Mouse (Mus musculus) ES-E14 (cell line): ENCODE data around the gene Cdkn2c. TPM values are rescaled to one million over a fixed set of nuclear protein-coding genes. Genes with fewer than 3 reads are reported as not detected.

Experiments used
- DNase-seq: peaks from one replicate; pipeline ENCODE4 v3.0.0-alpha.2; 2013; ENCODE audit warnings: low read depth, low spot score
- H3K27ac ChIP-seq: 2 replicates; pipeline ENCODE4 v1.5.1; 2012; ENCODE audit warnings: low read depth, mild to moderate bottlenecking, low read length, moderate library complexity, mixed read lengths; ENCODE audit not compliant: poor library complexity, insufficient read depth, severe bottlenecking
- H3K36me3 ChIP-seq: 2 replicates; pipeline ENCODE4 v1.6.1; 2012; ENCODE audit warnings: mild to moderate bottlenecking, low read length, moderate library complexity, mixed read lengths; ENCODE audit not compliant: control insufficient read depth, poor library complexity, insufficient read depth, severe bottlenecking
- H3K4me1 ChIP-seq, 2 experiments: fragments of 150-350 bp in 1 of 2; sonication (generic) in 1 of 2; 2 replicates each; pipeline ENCODE4 v1.6.1; 2012; ENCODE audit warnings: low read length in 2 of 2, mild to moderate bottlenecking in 1 of 2, mixed read lengths in 1 of 2; ENCODE audit not compliant: control insufficient read depth in 2 of 2, insufficient read depth in 2 of 2, poor library complexity in 1 of 2
- H3K4me3 ChIP-seq, 2 experiments: fragments of 150-350 bp in 1 of 2; sonication (generic) in 1 of 2; 2 replicates each; pipeline ENCODE4 v1.5.1; 2012; ENCODE audit warnings: low read length in 2 of 2, low read depth in 1 of 2, mild to moderate bottlenecking in 1 of 2, mixed read lengths in 1 of 2; ENCODE audit not compliant: insufficient read depth in 1 of 2, poor library complexity in 1 of 2, severe bottlenecking in 1 of 2
- H3K9ac ChIP-seq: 2 replicates; pipeline ENCODE4 v1.6.1; 2012; ENCODE audit warnings: low read depth, mild to moderate bottlenecking, low read length, mixed read lengths; ENCODE audit not compliant: poor library complexity, insufficient read depth, severe bottlenecking
- H3K9me3 ChIP-seq: fragments of 150-350 bp; sonication (generic); 2 replicates; pipeline ENCODE4 v1.6.1; 2012; ENCODE audit warnings: low read depth, mild to moderate bottlenecking, low read length; ENCODE audit not compliant: control insufficient read depth, insufficient read depth
- CHD2 ChIP-seq: IDR thresholded peaks from 2 replicates; pipeline ENCODE4 v1.6.1; 2014; ENCODE audit warnings: mild to moderate bottlenecking, low read depth, low read length, inconsistent platforms
- HCFC1 ChIP-seq: IDR thresholded peaks from 2 replicates; pipeline ENCODE4 v1.6.1; 2012; ENCODE audit warnings: low read length, inconsistent platforms, borderline replicate concordance; ENCODE audit not compliant: insufficient read depth
- MAFK ChIP-seq: IDR thresholded peaks from 2 replicates; pipeline ENCODE4 v1.6.1; 2014; ENCODE audit warnings: mild to moderate bottlenecking, low read depth, low read length, inconsistent platforms; ENCODE audit not compliant: insufficient read depth
- ZC3H11A ChIP-seq: IDR thresholded peaks from 2 replicates; pipeline ENCODE4 v1.6.1; 2012; ENCODE audit warnings: low read depth, mild to moderate bottlenecking, inconsistent platforms, low read length, borderline replicate concordance
- ZNF384 ChIP-seq: IDR thresholded peaks from 2 replicates; pipeline ENCODE4 v1.6.1; 2012; ENCODE audit warnings: low read depth, low read length, inconsistent platforms
- in situ Hi-C, 2 experiments: fragments of 600-800 bp; cut with MboI; formaldehyde crosslinking; loops; one replicate each; pipeline ENCODE4 v1.15.1; 2025; ENCODE audit warnings: low sequenced_read_pairs in 2 of 2, inconsistent platforms in 1 of 2; ENCODE audit not compliant: unreplicated experiment in 2 of 2
- total RNA-seq: library from RNA; depleted of rRNA; stranded (reverse); fragments of 300-350 nt; gene quantifications from 2 replicates; pipeline ENCODE4 v1.2.3, GENCODE M21; 2012

Gene Cdkn2c
- total RNA-seq, 1 experiment: 1.3 TPM

GRCm38 (mm10) chr4:109664091-109664490 lies 2.9 kb downstream of the Cdkn2c start:
- no peak for DNase-seq
- H3K36me3 ChIP-seq: no peaks in the 10 kb centered on the region
- no peak overlapping the region for H3K9ac ChIP-seq
- H3K4me3 ChIP-seq: no peak overlapping the region
- in situ Hi-C loops: no loop called here
- TF ChIP-seq ZNF384 (no peak), CHD2 (no peak), ZC3H11A (no peak), MAFK (no peak), HCFC1 (no peak)
- no peaks in the 10 kb centered on the region for H3K4me1 ChIP-seq
- no peaks in the 10 kb centered on the region for H3K9me3 ChIP-seq
- no peak overlapping the region for H3K27ac ChIP-seq

- Histone ChIP-seq H3K4me1 (no peaks in the 10 kb centered on the region), H3K9me3 (no peaks in the 10 kb centered on the region), H3K4me3 (no peak overlapping the region), H3K9ac (no peak overlapping the region), H3K27ac (no peak overlapping the region), H3K36me3 (no peaks in the 10 kb centered on the region)
- in situ Hi-C loops: no loop called here
- TF ChIP-seq CHD2: no peak
- no peak for TF ChIP-seq MAFK
- no peak for TF ChIP-seq HCFC1
- no peak for TF ChIP-seq ZC3H11A
- no peak for TF ChIP-seq ZNF384
- no peak for DNase-seq
These were observed 4.7 kb downstream of the Cdkn2c start for GRCm38 (mm10) chr4:109662271-109662670.

GRCm38 (mm10) chr4:109661183-109661582 lies 5.8 kb downstream of the Cdkn2c start:
- Histone ChIP-seq H3K4me3 (no peak overlapping the region), H3K9ac (no peak overlapping the region), H3K36me3 (no peaks in the 10 kb centered on the region), H3K4me1 (no peaks in the 10 kb centered on the region), H3K9me3 (no peaks in the 10 kb centered on the region), H3K27ac (no peak overlapping the region)
- DNase-seq: no peak
- in situ Hi-C loops: no loop called here
- TF ChIP-seq MAFK: no peak
- TF ChIP-seq ZNF384: no peak
- no peak for TF ChIP-seq ZC3H11A
- TF ChIP-seq HCFC1: no peak
- TF ChIP-seq CHD2: no peak

- Histone ChIP-seq H3K9ac (no peak overlapping the region), H3K9me3 (no peaks in the 10 kb centered on the region), H3K27ac (no peak overlapping the region), H3K4me3 (no peak overlapping the region), H3K36me3 (no peaks in the 10 kb centered on the region), H3K4me1 (no peaks in the 10 kb centered on the region)
- TF ChIP-seq ZC3H11A (no peak), CHD2 (no peak), HCFC1 (no peak), MAFK (no peak), ZNF384 (no peak)
- in situ Hi-C loops: no loop called here
- DNase-seq: no peak
These were observed 6.4 kb downstream of the Cdkn2c start for GRCm38 (mm10) chr4:109660568-109660967.

- DNase-seq: no peak
- Histone ChIP-seq H3K9me3 (no peaks in the 10 kb centered on the region), H3K4me1 (no peaks in the 10 kb centered on the region), H3K9ac (no peak overlapping the region), H3K36me3 (no peaks in the 10 kb centered on the region), H3K27ac (no peak overlapping the region), H3K4me3 (no peak overlapping the region)
- no peak for TF ChIP-seq ZC3H11A
- in situ Hi-C loops: loop anchor here (5.0 kb wide), 2 partner anchors 318 to 323 kb away; partner anchors contain the start of gene Dmrta2 (in 1 of the 2)
These were observed 7.4 kb downstream of the Cdkn2c start for GRCm38 (mm10) chr4:109659571-109659970.
